Mouse (Mus musculus): ENCODE measurements around the gene Arl15.

The Arl15 gene

DNA sequence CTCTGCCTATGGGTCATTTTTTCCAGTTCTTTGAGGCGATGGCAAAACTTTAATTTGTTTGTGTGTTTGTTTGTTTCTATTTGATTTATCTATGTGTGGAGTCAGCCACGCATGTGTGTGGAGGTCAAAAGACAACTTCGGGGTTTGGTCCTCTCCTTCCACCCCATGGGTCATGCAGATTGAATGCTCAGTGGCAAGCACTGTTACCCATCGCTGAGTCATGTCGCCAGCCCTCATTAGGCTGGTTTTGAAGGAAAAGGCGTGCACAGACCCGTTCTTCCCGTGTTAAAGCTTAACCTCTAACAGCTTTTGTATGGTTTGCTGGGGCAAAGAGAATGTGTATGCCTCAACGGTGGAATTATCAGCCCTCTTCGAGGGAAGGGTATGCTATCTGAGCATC is 315.1 kb downstream of the Arl15 start:
- no peak for DNase-seq (ENCODE audit: low spot score)

DNA sequence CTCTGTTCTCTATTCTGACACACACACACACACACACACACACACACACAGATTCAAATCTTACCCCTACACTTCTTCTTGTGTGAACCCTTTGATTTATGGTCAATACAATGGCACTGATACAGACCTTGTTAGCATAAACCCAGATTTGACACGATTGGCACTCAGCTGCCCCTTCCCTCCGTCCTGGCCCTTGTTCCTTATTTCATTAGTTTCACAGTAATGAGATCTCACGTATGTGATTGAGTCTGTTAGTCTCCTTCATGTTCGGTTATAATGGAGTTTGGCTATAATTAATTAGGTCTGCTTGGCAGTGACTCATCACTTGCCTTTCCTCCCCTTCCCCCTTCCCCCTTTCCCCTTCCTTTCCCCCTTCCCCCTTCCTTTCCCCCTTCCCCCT is 315.5 kb downstream of the Arl15 start:
- no peak for DNase-seq (ENCODE audit: low spot score)

DNA sequence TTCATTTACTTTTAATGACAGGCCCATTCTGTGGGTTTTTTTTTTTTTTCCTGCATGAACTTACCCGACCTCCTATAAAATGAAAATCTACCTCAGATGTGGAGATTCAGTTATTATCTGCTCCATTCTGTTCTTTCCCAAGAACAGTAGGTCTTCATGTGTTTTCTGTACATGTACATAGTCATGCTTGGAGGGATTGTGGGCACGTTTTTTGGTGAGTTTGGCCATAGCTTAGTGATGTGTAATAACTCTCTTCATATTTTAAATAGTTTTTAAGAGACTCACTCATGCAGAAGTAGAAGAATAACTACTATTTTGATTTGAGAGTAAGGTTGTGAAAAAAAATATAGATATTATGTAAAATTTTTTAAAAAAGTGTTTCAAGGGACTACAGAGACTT is 319.2 kb downstream of the Arl15 start:
- DNase-seq (ENCODE audit: low spot score) = no peak

DNA sequence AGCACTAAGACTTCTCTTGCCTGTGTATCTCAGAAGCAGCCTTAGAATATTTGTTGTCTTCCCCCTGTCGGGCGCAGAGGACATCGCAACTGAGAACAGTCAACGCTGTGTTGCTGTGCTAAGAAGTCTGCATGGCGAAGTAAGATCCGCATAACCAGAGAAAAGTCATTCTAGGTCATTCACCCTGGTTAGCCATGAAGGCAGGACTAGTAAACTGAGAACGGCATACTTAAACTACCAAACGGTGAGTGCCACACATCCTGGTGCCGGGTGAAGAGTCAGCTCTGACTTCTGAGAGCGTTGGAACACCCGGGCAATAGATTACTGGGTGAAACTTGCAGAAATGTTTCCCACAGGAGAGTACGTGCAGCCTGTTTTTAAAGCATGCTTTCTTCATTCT is 320.3 kb downstream of the Arl15 start:
- no peak for DNase-seq (ENCODE audit: low spot score)

DNA sequence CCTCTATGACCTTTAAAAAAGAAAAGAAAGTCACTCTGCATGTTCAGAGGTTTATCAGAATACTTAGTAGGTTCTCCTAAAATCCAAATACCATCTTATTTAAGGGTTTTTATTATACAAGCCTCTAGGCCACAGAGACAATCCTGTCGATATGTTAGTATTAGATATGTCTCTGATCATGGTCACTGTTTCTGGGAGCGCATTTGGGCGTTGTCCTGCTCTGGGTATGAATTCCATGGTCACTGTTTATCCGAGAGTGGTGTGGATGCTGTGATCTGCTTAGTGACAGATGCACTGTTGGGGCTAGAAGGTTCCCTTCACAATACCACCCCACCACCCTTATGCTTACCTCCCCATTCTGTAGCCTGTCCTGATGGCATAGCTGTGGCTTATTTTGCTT is 320.8 kb downstream of the Arl15 start:
- DNase-seq (ENCODE audit: low spot score) = no peak

DNA sequence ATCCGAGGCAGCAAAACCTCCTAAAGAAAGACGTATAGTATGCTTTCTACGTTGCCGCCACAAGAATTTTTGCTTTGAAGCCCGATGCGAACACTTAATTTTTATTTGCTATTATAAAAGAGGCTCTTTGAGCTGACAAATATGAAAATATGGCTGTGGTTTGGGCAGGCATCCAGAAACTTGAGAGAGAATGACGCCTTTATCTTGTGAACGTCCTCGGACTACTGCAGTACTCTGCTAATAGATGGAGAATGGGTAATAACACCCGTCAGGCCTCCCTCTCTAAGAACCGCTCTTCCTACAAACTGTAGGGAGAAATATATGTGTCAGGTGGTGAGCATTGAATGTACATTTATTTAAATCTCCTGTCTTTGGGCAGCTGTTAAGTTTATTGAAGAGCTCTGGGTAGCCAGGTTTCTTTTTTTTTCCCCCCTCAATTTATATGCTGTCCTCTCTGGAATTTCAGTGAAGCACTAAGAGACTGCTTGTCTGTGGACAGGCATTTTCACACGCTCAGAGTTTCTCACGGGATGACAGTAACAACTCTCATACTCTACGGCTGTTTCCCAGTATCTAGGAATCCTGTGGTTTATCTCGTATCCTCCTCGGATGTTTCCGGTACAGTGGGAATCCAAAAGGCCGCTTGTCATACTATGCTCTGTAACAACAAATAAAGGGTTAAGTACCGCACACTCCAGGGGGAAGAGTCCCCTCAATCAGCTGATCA is 324.0 kb downstream of the Arl15 start:
- no peak for DNase-seq (ENCODE audit: low spot score)

DNA sequence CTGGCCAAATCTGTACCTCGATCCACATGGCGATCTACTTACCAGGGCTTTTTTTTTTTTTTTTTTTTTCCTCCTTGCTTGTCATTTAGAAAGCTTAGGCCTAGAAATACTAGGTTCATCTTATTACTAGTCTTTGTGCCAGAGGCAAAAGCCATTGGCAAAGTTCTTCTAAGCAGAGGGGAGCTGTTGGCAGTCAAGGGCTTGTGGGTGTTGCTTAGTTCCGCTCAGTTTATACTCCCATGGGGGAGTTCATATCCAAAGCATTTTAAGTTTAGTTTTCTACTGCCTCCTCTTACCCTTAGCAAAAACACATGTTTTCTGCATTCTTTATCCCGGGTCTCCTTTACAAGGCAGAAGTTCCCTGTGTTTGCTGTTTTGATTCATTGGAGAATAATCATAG is 325.5 kb downstream of the Arl15 start:
- DNase-seq (ENCODE audit: low spot score) = no peak

DNA sequence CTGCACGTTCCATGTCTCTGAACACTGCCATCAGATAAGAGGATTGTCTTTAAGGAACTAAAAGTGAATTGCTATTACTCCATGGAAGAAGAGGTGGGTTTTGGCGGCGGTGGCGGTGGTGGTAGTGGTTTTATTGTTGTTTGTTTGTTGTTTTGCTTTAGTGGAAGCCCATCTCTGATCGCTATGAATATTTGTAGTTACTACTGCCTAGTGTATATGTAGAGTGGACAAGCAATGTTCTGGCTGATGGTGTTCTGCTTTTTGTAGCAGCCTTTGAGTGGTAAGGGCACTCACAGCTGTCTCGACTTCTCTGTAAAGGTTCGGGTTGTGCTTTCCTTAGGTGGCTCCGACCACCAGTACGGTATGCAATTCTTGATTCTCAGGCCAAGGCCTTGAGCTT is 327.3 kb downstream of the Arl15 start:
- DNase-seq (ENCODE audit: low spot score) = no peak

DNA sequence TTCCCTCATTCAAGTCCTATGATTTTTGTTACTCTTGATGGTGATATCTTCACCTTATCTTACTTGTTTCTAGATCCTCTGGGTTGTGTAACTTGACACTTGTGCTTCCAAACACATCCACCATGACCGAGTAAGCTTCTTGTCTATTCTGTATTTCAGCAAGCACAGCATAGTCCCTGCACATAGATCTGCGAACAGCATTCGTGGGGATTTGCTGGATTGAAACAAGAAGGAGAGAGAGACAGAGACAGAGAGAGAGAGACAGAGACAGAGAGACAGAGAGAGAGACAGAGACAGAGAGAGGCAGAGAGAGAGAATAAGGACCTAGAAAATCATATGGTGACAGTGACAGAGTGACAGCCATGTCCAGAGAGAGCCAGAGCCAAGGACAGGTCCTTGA is 329.1 kb downstream of the Arl15 start:
- DNase-seq (ENCODE audit: low spot score) = no peak

DNA sequence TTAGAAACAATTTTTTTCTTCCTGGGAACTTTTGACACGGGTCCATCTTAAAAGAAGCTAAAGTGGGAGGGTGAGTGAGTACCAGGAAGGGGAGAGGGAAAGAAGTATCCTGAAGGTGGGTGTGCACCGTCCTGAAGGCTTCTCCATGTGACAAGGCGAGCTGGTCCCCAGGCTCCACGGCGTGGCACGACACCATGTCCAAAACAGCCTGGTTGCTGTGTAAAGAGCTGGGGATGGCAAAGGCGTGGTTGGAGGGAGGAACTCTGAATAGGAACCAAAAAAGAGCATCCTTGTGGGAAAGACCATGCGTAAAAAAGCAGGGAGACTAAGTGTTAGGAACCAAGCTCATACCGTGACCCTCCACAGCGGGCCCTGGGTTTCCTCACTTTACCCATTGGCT is 330.1 kb downstream of the Arl15 start:
- no peak for DNase-seq (ENCODE audit: low spot score)

DNA sequence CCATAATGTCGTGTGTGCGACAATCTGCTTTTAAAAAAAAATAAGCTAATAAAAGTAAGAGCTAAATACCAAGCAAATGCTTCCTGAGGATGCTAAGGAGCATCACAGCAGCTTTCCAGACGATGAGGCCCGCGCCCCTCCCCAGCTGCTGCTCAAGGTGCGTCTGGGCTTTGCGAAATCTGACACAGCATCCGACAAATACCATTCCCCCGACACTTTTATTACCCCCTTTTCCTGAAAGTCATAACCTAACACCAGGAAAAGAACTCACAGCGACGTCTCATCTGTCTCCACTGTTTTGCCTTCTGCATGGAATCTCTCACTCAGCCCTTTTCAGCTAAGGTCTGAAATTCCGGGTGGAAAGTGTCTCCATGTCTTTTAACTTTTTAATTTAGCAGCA is 330.7 kb downstream of the Arl15 start:
- no peak for DNase-seq (ENCODE audit: low spot score)

DNA sequence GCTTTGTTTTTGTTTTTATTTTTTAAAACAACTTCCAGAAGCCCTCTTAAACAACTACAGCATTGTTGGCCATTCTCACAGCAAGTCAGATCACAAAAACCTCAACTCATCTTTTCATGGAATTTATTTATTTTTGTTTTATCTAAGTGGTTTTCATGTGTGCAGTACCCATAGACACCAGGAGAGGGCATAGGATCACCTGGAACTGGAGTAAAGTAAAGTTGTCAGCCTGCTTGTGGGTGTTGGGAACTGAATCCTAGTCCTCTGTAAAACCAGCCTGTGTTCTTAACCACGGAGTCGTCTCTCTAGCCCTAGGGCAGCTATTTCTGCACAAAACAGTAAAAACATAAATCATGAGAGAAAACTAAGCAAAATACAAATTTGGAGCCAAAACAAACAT is 334.1 kb downstream of the Arl15 start:
- DNase-seq (ENCODE audit: low spot score) = no peak

DNA sequence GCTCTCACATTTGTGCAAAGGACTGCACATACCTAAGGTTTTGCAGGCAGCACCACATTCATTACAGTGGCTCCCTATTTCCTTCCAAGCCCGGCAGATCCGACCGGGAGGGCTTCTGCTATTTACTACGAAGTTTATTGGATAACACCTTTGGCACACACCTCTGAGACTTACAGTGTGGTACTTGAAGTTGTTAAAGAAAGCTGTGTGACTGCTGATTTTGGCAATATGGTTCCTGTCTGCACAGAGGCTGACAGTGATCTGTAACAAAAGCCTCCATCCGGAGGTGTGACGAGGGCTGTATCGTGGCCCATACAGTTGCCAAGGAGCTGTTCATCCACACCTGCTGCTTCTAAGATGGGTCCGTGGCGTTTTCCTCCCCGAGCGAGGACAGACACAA is 335.7 kb downstream of the Arl15 start:
- DNase-seq (ENCODE audit: low spot score) = no peak

DNA sequence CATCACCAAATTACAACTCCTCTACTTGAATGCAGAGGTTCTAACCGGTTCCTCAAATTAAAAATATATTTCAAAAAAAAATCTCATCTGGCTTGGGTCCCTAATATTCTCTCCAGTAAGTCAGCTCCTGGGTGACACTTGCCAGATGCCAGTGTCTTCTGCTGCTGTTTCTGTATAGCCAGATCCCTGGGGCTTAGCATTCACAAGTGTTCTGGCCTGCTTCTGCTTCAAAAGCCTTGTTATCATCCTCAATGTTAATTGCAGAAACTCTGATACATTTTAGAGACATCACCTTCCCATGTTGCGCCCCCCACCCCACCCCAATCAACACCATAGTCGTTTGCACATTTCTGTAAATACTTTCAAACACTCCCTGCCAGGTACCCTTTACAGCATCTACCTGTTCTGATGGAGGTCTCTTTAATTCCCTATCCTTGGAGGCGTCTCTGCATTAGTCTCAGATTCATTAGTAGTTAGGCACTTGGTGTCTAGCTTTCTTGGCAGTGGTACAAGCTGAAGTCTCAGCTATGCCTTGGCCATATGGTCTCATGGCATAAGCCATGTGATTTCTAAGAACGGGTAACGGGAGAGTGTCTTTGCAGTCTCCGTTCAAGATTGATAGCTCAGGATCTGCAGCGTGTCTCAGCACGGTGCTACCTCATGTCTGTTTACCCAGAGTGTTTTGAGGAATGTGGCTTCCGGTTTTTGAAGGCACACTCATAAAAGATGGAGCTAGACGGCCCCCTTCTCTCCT is 336.4 kb downstream of the Arl15 start:
- no peak for DNase-seq (ENCODE audit: low spot score)

DNA sequence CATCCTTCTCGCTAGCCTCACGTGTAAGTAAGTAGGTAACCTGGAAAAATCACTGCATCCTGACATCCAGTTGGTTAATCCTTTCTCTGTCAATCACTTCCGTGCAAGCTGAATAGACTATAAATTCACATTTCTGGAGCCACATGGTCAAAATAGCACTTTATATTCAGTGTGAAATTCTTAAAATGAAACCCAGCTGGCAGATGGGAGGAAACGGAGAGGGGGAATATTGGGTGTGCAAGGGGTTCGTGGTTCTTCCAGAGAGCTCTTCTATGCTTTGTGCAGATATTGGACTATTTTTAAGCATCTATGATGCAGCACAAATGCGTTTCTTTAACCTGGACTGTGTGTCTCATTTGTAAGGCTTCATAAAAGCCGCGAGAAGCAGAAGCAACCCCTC is 344.6 kb downstream of the Arl15 start:
- DNase-seq (ENCODE audit: low spot score) = no peak

DNA sequence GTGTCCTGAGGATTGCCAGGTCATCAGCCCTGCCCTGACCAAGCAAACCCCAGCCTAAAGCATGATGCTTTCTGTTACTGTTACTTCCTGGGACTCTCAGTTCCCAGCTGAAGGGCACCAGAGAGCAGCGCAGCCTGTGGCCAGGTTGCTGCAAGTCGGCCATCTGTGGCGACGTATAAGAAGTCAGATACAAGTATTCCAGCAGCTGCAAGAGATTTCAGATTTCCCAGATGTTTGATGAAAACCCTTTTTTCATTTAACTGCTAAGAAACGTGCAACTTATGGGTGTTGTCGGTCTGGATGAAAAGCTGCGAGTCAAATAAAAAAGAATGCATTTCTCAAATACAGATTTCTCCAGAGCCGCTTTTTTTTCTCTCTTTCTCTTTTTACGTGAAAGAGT is 345.3 kb downstream of the Arl15 start:
- no peak for DNase-seq (ENCODE audit: low spot score)

DNA sequence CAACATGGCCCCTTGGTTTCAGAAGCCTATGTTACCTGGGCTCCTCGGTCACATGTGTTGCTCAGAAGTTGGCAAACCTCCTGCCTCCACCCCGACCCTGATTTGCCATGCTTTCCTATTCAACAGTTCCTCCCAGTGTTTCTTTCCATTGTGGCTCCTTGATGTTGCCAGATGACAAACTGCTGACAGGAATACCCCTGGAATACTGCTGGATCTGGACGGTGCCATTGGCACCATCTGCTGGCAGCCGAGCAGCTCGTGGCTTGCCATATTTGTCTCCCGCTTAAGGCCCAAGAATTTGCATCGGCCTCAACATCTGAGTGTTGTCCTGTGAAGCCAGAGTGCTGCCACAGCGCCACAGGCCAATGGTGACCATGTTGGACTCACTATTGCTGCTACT is 348.5 kb downstream of the Arl15 start:
- DNase-seq (ENCODE audit: low spot score) = no peak

DNA sequence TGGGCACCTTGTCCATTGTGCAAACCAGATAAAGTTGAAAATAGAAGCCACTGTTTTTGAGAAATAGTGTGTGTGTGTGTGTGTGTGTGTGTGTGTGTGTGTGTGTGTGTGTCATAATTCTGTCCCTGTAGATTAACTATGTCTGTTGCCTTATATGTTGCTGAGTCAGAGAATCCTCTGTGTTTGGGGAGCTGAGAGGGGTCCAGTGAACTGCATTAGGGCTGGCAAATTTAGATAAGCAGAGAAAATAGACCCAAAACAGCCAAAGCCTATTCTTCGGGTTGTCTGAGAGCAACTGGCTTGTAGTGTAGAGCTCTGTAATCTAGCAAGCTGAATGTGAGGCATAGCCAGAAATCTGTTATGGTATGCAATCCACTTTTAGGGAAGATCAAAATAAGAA is 348.9 kb downstream of the Arl15 start:
- no peak for DNase-seq (ENCODE audit: low spot score)

DNA sequence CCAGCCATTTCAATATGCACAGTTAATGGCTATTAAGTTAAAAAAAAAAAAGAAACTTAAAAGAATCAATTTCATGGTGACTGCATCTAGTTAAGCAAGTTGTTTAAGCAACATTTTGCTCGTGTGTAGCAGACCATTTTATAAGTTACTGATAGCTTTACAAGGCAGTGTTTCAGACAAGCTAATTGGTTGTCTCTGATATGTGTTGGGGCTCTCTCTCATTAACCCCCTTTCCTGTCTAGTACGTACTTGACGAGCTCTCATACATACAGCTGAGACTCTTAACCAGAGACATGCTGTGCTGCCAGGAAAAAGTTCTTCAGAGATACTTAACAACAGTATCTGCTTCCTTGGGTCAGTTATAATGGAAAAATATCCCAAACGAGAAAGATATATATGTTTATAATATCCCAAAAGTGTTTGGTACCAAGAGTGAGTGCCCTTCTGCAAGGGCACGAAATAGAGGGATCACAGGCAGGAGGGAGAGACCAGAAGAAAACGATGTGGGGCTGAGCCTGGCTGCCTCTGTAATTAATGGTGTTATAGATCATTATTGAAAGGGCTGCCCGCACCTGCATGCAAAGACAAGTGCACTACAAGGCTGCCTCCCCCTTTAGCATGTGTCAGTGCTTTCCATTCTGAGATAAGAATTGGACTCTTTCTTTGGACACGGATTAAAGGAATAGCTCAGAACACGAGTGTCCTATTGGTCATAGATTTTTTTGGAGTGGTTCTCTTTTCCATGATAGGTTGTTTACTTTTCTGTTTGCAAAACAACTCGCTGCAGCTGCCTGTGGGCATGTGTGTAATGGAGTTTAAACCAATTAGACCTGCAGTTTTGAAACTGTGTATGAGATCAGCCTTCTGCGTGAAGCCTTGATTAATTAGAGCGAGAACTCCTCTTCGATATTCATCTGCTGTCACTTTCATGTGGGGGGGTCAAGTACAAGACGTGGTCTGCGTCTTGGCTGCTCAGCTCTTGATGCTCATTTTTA is 350.0 kb downstream of the Arl15 start:
- no peak for DNase-seq (ENCODE audit: low spot score)

DNA sequence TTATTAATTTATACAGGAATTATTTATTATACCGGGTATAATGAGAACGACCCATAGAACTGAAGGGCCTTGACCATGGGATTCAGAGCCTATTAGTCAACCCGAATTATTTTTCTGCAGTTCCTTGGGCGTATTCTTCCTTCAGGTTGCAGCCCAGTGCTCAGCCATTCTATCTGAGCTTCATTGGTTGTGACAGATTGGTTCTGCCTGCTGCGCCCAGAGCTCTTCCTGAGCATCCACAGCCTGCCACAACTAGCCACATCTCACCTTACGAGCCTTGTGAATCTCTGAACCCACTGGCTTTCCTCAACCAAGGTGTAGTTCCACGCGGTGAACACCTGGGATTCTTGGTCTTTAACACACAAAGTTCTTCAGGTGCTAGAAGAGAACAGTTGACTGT is 350.9 kb downstream of the Arl15 start:
- no peak for DNase-seq (ENCODE audit: low spot score)

DNA sequence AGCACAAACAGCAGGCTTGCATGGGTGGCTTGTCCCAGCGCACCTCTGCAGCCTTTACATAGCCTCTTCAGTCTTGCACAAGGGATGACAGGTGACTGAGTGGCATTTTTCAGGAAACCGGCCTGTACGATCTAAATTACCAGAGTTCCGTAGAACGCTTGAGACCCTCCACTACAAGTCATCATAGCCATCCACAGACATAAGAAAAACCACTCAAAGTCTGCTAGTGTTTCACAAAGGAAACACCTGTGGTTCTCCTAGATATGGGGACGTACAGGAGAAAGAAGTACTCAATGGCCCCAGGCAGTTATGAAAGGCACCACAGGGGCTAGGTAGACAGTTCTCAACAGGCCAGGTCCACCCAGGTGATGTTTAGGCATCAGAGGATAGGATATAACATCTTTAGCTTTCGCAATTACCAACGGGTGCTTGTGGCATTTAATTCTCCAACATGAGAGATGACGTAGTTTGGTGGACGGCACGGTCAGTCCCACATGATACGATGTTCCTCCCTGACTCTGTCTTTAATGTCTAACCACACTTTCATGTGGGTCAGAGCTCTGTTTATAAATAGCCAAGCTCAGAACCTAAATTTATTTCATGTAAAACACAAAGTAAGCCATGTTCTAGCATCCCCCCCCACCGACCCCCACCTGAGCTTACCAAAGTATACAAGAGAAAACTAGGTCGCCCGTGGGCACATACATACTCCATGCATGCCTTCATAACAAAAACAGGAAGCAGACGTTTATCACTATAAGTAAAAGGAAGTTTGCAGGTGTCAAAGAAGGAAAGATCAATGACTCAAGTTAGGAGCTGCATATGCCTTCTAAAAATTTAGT is 356.8 kb downstream of the Arl15 start:
- no peak for DNase-seq (ENCODE audit: low spot score)

DNA sequence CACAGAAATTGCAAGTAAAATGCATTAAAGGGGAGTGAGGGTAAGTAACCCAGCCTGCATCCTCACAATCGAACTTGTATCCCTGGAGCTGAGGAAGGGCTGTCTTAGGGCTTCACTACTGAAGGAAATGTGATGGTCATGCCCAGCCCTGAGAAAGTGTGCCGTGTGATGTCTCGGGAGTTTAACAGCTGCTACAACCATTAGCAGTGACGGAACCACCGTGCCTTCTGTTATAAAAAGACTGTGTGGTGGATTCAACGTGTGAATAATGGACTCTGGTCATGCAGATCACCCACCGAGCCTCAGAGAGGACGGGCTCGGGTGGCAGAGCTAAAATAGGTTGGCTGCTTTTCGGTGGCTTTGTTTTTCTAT is 357.4 kb downstream of the Arl15 start:
- DNase-seq (ENCODE audit: low spot score) = no peak

Data from urinary bladder, postnatal 14 days (tissue).